Mouse (Mus musculus): ENCODE results near the gene Tmem119.

- no peak for TF ChIP-seq MAX (IDR thresholded peaks at IDR 0.05; ENCODE audit: low read depth)
- TF ChIP-seq USF1 (IDR thresholded peaks at IDR 0.05; ENCODE audit: low read depth) = no peak
- TF ChIP-seq MYOD1 (IDR thresholded peaks at IDR 0.05; ENCODE audit: control insufficient read depth in 1 of 3, insufficient read length in 2 of 3, low read depth in 2 of 3) = no peak
- no peak for TF ChIP-seq CEBPB (IDR thresholded peaks at IDR 0.05; ENCODE audit: insufficient read depth, poor library complexity, severe bottlenecking)
- TF ChIP-seq POLR2A (IDR thresholded peaks at IDR 0.05; ENCODE audit: insufficient read length, low read depth) = no peak
- no peak for TF ChIP-seq MYOG (IDR thresholded peaks at IDR 0.05; ENCODE audit: control insufficient read depth in 1 of 3, insufficient read depth in 1 of 3, insufficient read length in 2 of 3, low read depth in 2 of 3)
- TF ChIP-seq POLR2AphosphoS2 (IDR thresholded peaks at IDR 0.05; ENCODE audit: insufficient read length, low read depth) = no peak
These were observed 14.7 kb upstream of the Tmem119 start for GRCm38 (mm10) chr5:113815041-113815389.
